Mouse (Mus musculus): ENCODE data around the gene Aicda. TPM values are rescaled to one million over a fixed set of nuclear protein-coding genes. Genes with fewer than 3 reads are reported as not detected.

Aicda gene
- total and polyA plus RNA-seq, 3 experiments, result 5.4 to 41.1 (median 33.3) TPM

- no peak overlapping the region for H3K4me2 ChIP-seq (ENCODE audit: insufficient read depth, low read depth, poor library complexity, severe bottlenecking)
- H3K9ac ChIP-seq (ENCODE audit: insufficient read depth, low read depth), result no peak overlapping the region
- dilution Hi-C loops (cut with MboI; ENCODE audit: extremely low pct_ligation_motif_present, extremely low pct_unique_long_range_greater_than_20kb, low sequenced_read_pairs) (no loop called here), in situ Hi-C loops (cut with MboI; ENCODE audit: low pct_ligation_motif_present, low pct_unique_long_range_greater_than_20kb, low sequenced_read_pairs) (no loop called here)
- no peaks in the 10 kb centered on the region for H3K9me3 ChIP-seq (replicated peaks; ENCODE audit: low read length)
- peaks cover 0 to 16% of the 10 kb centered on the region in 2 experiments; a peak in 2 of 4 replicates for H3K4me1 ChIP-seq (ENCODE audit: control insufficient read depth in 1 of 2, insufficient read depth in 2 of 2)
- no peak for DNase-seq (ENCODE audit: extremely low read depth)
- no peaks in the 10 kb centered on the region for H3K79me2 ChIP-seq (replicated peaks; ENCODE audit: control insufficient read depth, extremely low read depth, insufficient read depth, poor library complexity, severe bottlenecking)
- no peaks in the 10 kb centered on the region for H3K27me3 ChIP-seq (replicated peaks)
- H3K27ac ChIP-seq (ENCODE audit: insufficient read depth, low read depth), result no peak overlapping the region
- H3K36me3 ChIP-seq (replicated peaks in 1 of 2; ENCODE audit: control insufficient read depth in 1 of 2, insufficient read depth in 1 of 2, low read length in 1 of 2), result peaks cover 29 to 53% of the 10 kb centered on the region in 2 experiments
- TF ChIP-seq JUN (IDR thresholded peaks at IDR 0.05; ENCODE audit: insufficient read depth, low read depth, low read length) (no peak), NELFE (IDR thresholded peaks at IDR 0.05; ENCODE audit: low read depth, low read length) (no peak), MYC (IDR thresholded peaks at IDR 0.05; ENCODE audit: low read depth, low read length) (no peak), SIN3A (IDR thresholded peaks at IDR 0.05; ENCODE audit: low read length) (no peak), ELF1 (IDR thresholded peaks at IDR 0.05; ENCODE audit: low read depth, low read length) (no peak), CTCF (conservative IDR thresholded peaks at IDR 0.05 in 1 of 2, IDR thresholded peaks at IDR 0.05 in 1 of 2; ENCODE audit: low read depth in 2 of 2, low read length in 2 of 2) (no peak), USF1 (IDR thresholded peaks at IDR 0.05; ENCODE audit: low read depth, low read length) (no peak), CHD1 (IDR thresholded peaks at IDR 0.05; ENCODE audit: low read depth, low read length) (no peak), E2F4 (IDR thresholded peaks at IDR 0.05; ENCODE audit: insufficient replicate concordance, low read depth, low read length) (no peak), ZMIZ1 (IDR thresholded peaks at IDR 0.05; ENCODE audit: low read depth, low read length) (no peak), ZKSCAN1 (IDR thresholded peaks at IDR 0.05; ENCODE audit: borderline replicate concordance, low read depth, low read length) (no peak), NRF1 (IDR thresholded peaks at IDR 0.05; ENCODE audit: low read depth, low read length) (no peak), TBP (conservative IDR thresholded peaks at IDR 0.05; ENCODE audit: low read depth, low read length) (no peak), CHD2 (IDR thresholded peaks at IDR 0.05; ENCODE audit: low read length) (no peak), KAT2A (IDR thresholded peaks at IDR 0.05; ENCODE audit: insufficient replicate concordance, low read length) (no peak), HCFC1 (IDR thresholded peaks at IDR 0.05; ENCODE audit: low read depth, low read length) (no peak), USF2 (conservative IDR thresholded peaks at IDR 0.05; ENCODE audit: low read depth, low read length) (no peak), UBTF (IDR thresholded peaks at IDR 0.05; ENCODE audit: low read depth, low read length) (no peak), MAFK (IDR thresholded peaks at IDR 0.05; ENCODE audit: insufficient replicate concordance, low read length) (no peak)
- no peak overlapping the region for H3K4me3 ChIP-seq (replicated peaks in 1 of 3; ENCODE audit: low read depth in 2 of 3, low read length in 2 of 3, poor library complexity in 1 of 3)
These were observed 23.4 kb downstream of the Aicda start for GRCm38 (mm10) chr6:122577030-122577429.

- TF ChIP-seq ZMIZ1 (IDR thresholded peaks at IDR 0.05; ENCODE audit: low read depth, low read length) (no peak), NRF1 (IDR thresholded peaks at IDR 0.05; ENCODE audit: low read depth, low read length) (no peak), SMC3 (IDR thresholded peaks at IDR 0.05; ENCODE audit: low read depth, low read length) (no peak), CTCF (conservative IDR thresholded peaks at IDR 0.05 in 1 of 2, IDR thresholded peaks at IDR 0.05 in 1 of 2; ENCODE audit: low read depth in 2 of 2, low read length in 2 of 2) (no peak), MAX (IDR thresholded peaks at IDR 0.05; ENCODE audit: low read length) (no peak), NELFE (IDR thresholded peaks at IDR 0.05; ENCODE audit: low read depth, low read length) (no peak), CHD2 (IDR thresholded peaks at IDR 0.05; ENCODE audit: low read length) (no peak), MXI1 (IDR thresholded peaks at IDR 0.05; ENCODE audit: low read depth, low read length) (no peak)
- H3K9ac ChIP-seq (ENCODE audit: insufficient read depth, low read depth), result no peak overlapping the region
- no peak overlapping the region for H3K4me2 ChIP-seq (ENCODE audit: insufficient read depth, low read depth, poor library complexity, severe bottlenecking)
- peaks cover 0 to 7% of the 10 kb centered on the region in 2 experiments; a peak in 2 of 4 replicates for H3K4me1 ChIP-seq (ENCODE audit: control insufficient read depth in 1 of 2, insufficient read depth in 2 of 2)
- peaks cover 37 to 71% of the 10 kb centered on the region in 2 experiments for H3K36me3 ChIP-seq (replicated peaks in 1 of 2; ENCODE audit: control insufficient read depth in 1 of 2, insufficient read depth in 1 of 2, low read length in 1 of 2)
- no peak overlapping the region for H3K27ac ChIP-seq (ENCODE audit: insufficient read depth, low read depth)
- no peaks in the 10 kb centered on the region for H3K27me3 ChIP-seq (replicated peaks)
- dilution Hi-C loops (cut with MboI; ENCODE audit: extremely low pct_ligation_motif_present, extremely low pct_unique_long_range_greater_than_20kb, low sequenced_read_pairs) (no loop called here), in situ Hi-C loops (cut with MboI; ENCODE audit: low pct_ligation_motif_present, low pct_unique_long_range_greater_than_20kb, low sequenced_read_pairs) (no loop called here)
- DNase-seq (ENCODE audit: extremely low read depth), result no peak
- H3K9me3 ChIP-seq (replicated peaks; ENCODE audit: low read length), result peaks cover 4% of the 10 kb centered on the region
- H3K79me2 ChIP-seq (replicated peaks; ENCODE audit: control insufficient read depth, extremely low read depth, insufficient read depth, poor library complexity, severe bottlenecking), result no peaks in the 10 kb centered on the region
- no peak overlapping the region for H3K4me3 ChIP-seq (replicated peaks in 1 of 3; ENCODE audit: low read depth in 2 of 3, low read length in 2 of 3, poor library complexity in 1 of 3)
These were observed 25.5 kb downstream of the Aicda start for GRCm38 (mm10) chr6:122579086-122579485.

Data from CH12.LX (cell line).